Mouse (Mus musculus) olfactory bulb, adult 2 months (tissue): ENCODE measurements at regions not wholly inside any gene's neighbourhood (a gene's known extent, or its start where the extent isn't known, plus 50 kb on each side); places are given as distances from the start of the nearest gene placed in this dataset.

ENCODE experiments used
- H3K27ac ChIP-seq: fragments of 200-500 bp; 2 replicates; pipeline ENCODE4 v1.5.1; 2012; ENCODE audit warnings: low read depth, low read length; ENCODE audit not compliant: insufficient read depth
- H3K4me1 ChIP-seq: fragments of 200-500 bp; 2 replicates; pipeline ENCODE4 v1.6.1; 2012; ENCODE audit warnings: low read length; ENCODE audit not compliant: control insufficient read depth, insufficient read depth
- H3K4me3 ChIP-seq: fragments of 200-500 bp; 2 replicates; pipeline ENCODE4 v1.5.1; 2012; ENCODE audit warnings: mild to moderate bottlenecking, low read depth, low read length, moderate library complexity; ENCODE audit not compliant: insufficient read depth
- CTCF ChIP-seq: fragments of 200-500 bp; IDR thresholded peaks from 2 replicates; pipeline ENCODE4 v1.5.1; 2012; ENCODE audit warnings: low read depth, mild to moderate bottlenecking, low read length, moderate library complexity; ENCODE audit not compliant: insufficient read depth
- POLR2A ChIP-seq: fragments of 200-500 bp; IDR thresholded peaks from 2 replicates; pipeline ENCODE4 v1.6.1; 2012; ENCODE audit warnings: mild to moderate bottlenecking, low read depth, low read length, moderate library complexity; ENCODE audit not compliant: insufficient read depth
- WGBS: fragments of 180-500 bp; shearing (Covaris S2); methylation state at CpG from one replicate; pipeline ENCODE4 v1.1.7; 2018; 5-methylcytosine and 5-hydroxymethylcytosine counted together

DNA sequence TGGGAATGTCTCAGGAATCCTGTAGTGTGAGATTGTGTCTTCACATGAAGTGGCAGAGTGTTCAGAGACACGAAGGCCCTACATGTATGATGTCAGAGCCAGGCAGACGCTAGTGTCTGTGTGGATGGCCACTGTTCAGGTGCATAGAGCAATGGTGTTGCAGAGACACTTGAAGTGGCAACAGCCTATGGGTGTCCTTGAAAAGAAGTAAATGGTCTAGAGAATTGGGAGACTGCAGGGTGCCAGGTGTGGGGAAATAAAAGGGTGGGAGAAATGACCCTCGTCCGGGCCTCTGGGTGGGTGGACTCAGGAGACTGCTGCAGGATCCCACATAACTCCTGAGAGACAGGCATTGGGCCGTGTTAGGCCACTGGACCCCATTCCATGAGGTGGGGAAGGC lies 127.8 kb upstream of the Peli2 start:
- H3K4me3 ChIP-seq, result no peak overlapping the region
- TF ChIP-seq CTCF (no peak), POLR2A (no peak)
- 96% methylated on average over 5 of the region's 5 CpGs for WGBS
- no peaks in the 10 kb centered on the region for H3K4me1 ChIP-seq
- H3K27ac ChIP-seq, result no peak overlapping the region

DNA sequence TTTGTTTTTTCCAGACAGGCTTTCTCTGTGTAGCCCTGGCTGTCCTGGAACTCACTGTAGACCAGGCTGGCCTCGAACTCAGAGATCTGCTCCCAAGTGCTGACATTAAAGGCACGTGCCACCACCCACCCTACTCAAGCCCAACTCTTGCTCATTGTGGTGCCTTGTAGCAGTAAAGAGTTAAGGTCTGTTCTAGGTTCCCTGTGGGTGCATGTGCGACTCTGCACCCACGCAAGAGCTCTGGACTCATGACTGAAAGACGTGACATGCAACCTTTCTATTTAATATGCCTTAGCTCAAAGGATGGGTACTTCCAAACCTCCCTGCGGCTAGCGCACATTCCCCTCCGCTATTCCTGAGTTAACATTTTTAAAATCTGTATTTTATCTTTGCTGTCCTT lies 121.7 kb upstream of the Peli2 start:
- WGBS, result 97% methylated on average over 8 of the region's 8 CpGs
- Histone ChIP-seq H3K4me3 (no peak overlapping the region), H3K27ac (no peak overlapping the region), H3K4me1 (no peaks in the 10 kb centered on the region)
- TF ChIP-seq CTCF, result no peak
- no peak for TF ChIP-seq POLR2A

DNA sequence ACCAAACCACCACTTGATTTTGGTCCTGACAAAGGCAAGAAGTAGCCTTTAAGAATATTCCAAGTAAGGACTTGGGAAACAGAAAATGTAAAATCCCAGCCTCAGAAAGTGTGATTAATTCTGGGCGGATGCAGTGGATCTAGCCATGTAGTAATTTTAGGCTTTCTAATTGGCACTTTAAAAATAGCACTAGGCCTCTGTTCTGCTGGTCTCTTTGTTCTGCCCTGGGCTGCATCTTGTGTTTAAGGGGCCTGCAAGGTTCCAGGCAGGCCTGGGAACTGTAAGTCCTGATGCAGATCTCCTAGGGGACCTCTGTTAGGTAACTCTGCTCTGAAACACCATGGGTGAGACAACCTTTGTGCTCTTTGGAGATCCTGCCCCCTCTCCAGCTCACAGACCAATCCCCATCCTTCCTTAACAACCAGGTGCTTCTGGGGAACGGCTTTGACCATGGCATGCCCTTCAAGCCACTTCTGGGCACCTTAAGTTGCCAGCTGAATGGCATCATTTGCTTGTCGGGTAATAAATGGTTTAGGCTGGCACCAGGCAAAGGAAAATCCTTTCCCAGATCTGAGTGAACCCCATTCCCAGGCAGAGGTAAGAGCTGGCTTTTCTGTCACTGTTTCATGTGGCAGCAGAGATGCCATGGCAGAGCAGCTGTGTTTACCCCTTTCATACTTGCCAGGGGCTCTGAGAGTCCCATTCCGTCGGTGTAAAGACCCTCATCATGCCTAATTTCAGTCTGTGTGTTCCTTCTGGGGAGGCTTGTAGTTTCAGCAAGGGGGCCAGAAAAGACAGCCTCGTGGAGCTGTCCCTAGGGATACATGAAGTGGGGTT lies 115.3 kb upstream of the Peli2 start:
- 15% methylated on average over 6 of the region's 6 CpGs for WGBS
- TF ChIP-seq CTCF, result no peak
- TF ChIP-seq POLR2A, result no peak
- Histone ChIP-seq H3K27ac (peak overlapping the region; percentile 89), H3K4me3 (no peak overlapping the region), H3K4me1 (peaks cover 17% of the 10 kb centered on the region)

DNA sequence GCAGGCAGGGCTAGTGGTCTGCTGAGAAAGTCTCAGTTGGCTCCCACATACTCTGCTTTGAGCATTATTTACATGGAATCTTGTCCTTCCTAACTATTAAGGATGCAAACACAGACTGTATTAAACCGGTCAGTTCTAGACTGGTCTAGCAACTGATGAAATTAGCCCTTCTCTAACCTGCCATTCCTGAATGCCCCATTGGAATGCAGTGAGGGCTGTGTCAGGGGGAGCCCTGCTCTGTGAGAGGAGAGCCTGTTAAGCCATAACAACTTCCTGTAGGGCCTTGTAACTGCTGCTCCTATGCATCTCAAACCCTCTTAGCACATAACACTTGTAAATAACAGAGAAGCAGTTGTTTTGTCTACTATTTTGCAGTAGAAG lies 114.7 kb upstream of the Peli2 start:
- H3K27ac ChIP-seq, result peak overlapping the region; percentile 89
- WGBS, result 29% methylated on average over 1 of the region's 1 CpGs
- peaks cover 17% of the 10 kb centered on the region for H3K4me1 ChIP-seq
- no peak for TF ChIP-seq POLR2A
- no peak for TF ChIP-seq CTCF
- H3K4me3 ChIP-seq, result no peak overlapping the region

DNA sequence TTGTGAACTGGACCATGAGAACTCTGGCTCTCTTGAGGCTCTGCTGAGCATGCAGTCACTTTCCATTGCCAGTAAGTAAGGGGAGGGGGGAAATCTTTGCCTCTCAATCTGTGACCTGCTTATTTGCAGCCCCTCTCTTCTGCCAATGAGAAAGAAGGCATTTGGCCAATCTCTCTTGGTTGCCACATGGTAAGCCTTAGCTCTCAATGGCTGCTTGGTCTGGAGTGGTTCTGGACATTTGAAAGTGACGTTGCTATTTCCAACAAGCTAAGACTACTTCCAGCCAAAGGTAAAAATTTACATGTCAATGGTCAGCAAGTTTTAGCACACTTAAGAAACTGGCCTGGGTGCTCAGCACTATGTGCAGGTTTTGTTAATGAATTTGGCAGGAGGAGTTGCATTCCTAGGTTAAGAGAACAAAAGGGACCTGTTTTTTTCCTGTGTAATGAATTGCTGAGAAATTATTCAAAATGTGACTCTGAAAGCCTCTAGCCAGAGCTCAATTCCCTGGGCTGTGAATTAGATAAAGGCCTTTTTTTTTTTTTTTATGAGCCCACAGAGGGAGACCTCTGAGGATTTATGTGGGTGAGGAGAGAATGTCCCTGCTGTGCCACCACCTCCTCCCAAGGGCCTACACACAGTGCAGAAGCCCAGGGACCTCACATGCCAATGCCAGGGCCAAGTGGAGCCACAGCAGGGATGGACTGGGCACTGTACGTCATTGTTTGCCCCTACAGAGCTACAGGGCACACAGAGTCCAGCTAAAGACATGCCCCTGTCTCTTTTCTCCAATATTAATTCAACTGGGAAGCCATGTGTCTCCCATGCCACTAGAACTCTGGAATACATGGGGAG lies 108.0 kb upstream of the Peli2 start:
- WGBS, result 60% methylated on average over 2 of the region's 2 CpGs
- H3K27ac ChIP-seq, result no peak overlapping the region
- H3K4me3 ChIP-seq, result no peak overlapping the region
- H3K4me1 ChIP-seq, result no peaks in the 10 kb centered on the region
- TF ChIP-seq CTCF (no peak), POLR2A (no peak)

- no peaks in the 10 kb centered on the region for H3K4me1 ChIP-seq
- 88% methylated on average over 1 of the region's 1 CpGs for WGBS
- H3K4me3 ChIP-seq, result no peak overlapping the region
- TF ChIP-seq POLR2A, result no peak
- no peak for TF ChIP-seq CTCF
- 0 out of 2 replicates have a peak overlapping the region, but pooled peaks have one; percentile 4 for H3K27ac ChIP-seq
These were observed 107.2 kb upstream of the Peli2 start for GRCm38 (mm10) chr14:48013431-48013830.

- Histone ChIP-seq H3K4me3 (no peak overlapping the region), H3K27ac (no peak overlapping the region), H3K4me1 (no peaks in the 10 kb centered on the region)
- WGBS, result 94% methylated on average over 2 of the region's 2 CpGs
- TF ChIP-seq CTCF (no peak), POLR2A (no peak)
These were observed 105.8 kb upstream of the Peli2 start for GRCm38 (mm10) chr14:48014776-48015175.

- no peak overlapping the region for H3K27ac ChIP-seq
- no peak overlapping the region for H3K4me3 ChIP-seq
- no peak for TF ChIP-seq CTCF
- TF ChIP-seq POLR2A, result no peak
- H3K4me1 ChIP-seq, result no peaks in the 10 kb centered on the region
- 93% methylated on average over 6 of the region's 6 CpGs for WGBS
These were observed 102.7 kb upstream of the Peli2 start for GRCm38 (mm10) chr14:48017971-48018370.

- Histone ChIP-seq H3K4me1 (no peaks in the 10 kb centered on the region), H3K27ac (no peak overlapping the region), H3K4me3 (no peak overlapping the region)
- 85% methylated on average over 5 of the region's 5 CpGs for whole genome bisulfite sequencing
- no peak for TF ChIP-seq CTCF
These were observed 101.3 kb upstream of the Peli2 start for GRCm38 (mm10) chr14:48019331-48019730.
